Mouse (Mus musculus): Measurements from ENCODE around the gene Depdc1a. TPM values are rescaled to one million over a fixed set of nuclear protein-coding genes. Genes with fewer than 3 reads are reported as not detected.
A peak's percentile ranks its signal among the peaks of the same experiment; 100 is the strongest.

The Depdc1a gene
- polyA plus RNA-seq, 1 experiment from 2014 or later = 9.8 TPM

DNA sequence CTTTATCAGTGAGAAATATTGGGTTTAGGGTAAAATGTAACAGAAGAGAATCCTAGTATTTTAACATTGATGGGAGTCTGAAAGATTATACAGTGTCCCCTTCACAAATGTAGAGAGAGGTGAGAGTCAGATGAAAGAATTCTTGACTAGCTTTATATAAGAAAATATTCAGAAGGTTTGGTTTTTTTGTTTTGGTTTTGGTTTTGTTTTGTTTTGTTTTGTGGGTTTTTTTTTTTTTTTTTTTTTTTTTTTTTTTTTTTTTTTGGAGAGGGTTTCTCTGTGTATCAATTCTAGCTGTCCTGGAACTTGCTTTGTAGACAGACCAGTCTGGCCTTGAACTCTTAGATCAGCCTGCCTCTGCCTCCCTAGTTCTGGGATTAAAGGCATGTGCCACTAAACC, 33.3 kb downstream of the Depdc1a start:
- H3K9me3 ChIP-seq (ENCODE audit: low read length) = no peaks in the 10 kb centered on the region

GRCm38 (mm10) chr3:159548303-159548702, 53.1 kb downstream of the Depdc1a start:
- no peak overlapping the region for H3K4me3 ChIP-seq (ENCODE audit: low read depth, low read length)
- H3K9ac ChIP-seq (replicated peaks) = no peak overlapping the region
- H3K27me3 ChIP-seq (ENCODE audit: insufficient read depth, low read length) = no peaks in the 10 kb centered on the region
- no peaks in the 10 kb centered on the region for H3K4me1 ChIP-seq (ENCODE audit: insufficient read depth)
- no peak for DNase-seq
- ATAC-seq = no peak
- TF ChIP-seq EP300 (IDR thresholded peaks at IDR 0.05; ENCODE audit: low read depth) = no peak
- TF ChIP-seq CTCF (IDR thresholded peaks at IDR 0.05; ENCODE audit: low read depth) = peak; percentile 46
- H3K36me3 ChIP-seq (replicated peaks; ENCODE audit: insufficient read depth, low read length) = no peaks in the 10 kb centered on the region
- no peak overlapping the region for H3K4me2 ChIP-seq (ENCODE audit: low read depth, low read length)
- WGBS (ENCODE audit: insufficient replicate concordance) = 75% methylated on average over 3 of the region's 3 CpGs
- no peak overlapping the region for H3K27ac ChIP-seq (ENCODE audit: low read depth)
- no peaks in the 10 kb centered on the region for H3K9me3 ChIP-seq (ENCODE audit: low read length)

More for the DNA sequence above, 33.3 kb downstream of the Depdc1a start:
- DNase-seq (no peak), ATAC-seq (no peak)
- TF ChIP-seq CTCF (IDR thresholded peaks at IDR 0.05; ENCODE audit: low read depth) (no peak), EP300 (IDR thresholded peaks at IDR 0.05; ENCODE audit: low read depth) (no peak)
- no peak overlapping the region for H3K4me2 ChIP-seq (ENCODE audit: low read depth, low read length)
- no peak overlapping the region for H3K9ac ChIP-seq (replicated peaks)
- no peaks in the 10 kb centered on the region for H3K4me1 ChIP-seq (ENCODE audit: insufficient read depth)
- no peak overlapping the region for H3K4me3 ChIP-seq (ENCODE audit: low read depth, low read length)
- H3K36me3 ChIP-seq (replicated peaks; ENCODE audit: insufficient read depth, low read length) = 0 out of 2 replicates have a peak, but pooled peaks cover 3% of the 10 kb centered on the region
- no peaks in the 10 kb centered on the region for H3K27me3 ChIP-seq (ENCODE audit: insufficient read depth, low read length)
- no peak overlapping the region for H3K27ac ChIP-seq (ENCODE audit: low read depth)

DNA sequence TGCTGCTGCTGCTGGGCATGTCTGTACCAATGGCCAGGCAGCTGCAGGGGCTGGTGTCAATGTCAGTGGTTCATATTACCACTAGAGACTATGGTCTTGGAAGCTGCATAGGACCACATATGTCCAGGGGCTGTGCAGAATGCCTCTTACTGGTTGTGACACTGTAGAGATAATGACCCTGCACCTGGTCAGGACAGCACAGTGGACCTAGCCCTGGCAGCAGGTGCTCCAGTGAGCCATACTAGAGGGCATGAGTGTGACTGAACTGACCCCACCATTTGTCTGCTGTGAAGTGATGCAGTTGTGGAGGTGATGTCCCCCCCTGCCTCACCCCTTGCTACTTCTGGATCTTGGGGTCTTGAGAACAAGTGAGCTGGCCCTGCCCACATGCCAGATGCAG, 55.0 kb downstream of the Depdc1a start:
- no peaks in the 10 kb centered on the region for H3K27me3 ChIP-seq (ENCODE audit: insufficient read depth, low read length)
- H3K36me3 ChIP-seq (replicated peaks; ENCODE audit: insufficient read depth, low read length) = no peaks in the 10 kb centered on the region
- no peaks in the 10 kb centered on the region for H3K4me1 ChIP-seq (ENCODE audit: insufficient read depth)
- H3K4me3 ChIP-seq (ENCODE audit: low read depth, low read length) = no peak overlapping the region
- H3K4me2 ChIP-seq (ENCODE audit: low read depth, low read length) = no peak overlapping the region
- H3K9ac ChIP-seq (replicated peaks) = no peak overlapping the region
- no peaks in the 10 kb centered on the region for H3K9me3 ChIP-seq (ENCODE audit: low read length)
- TF ChIP-seq CTCF (IDR thresholded peaks at IDR 0.05; ENCODE audit: low read depth) (no peak), EP300 (IDR thresholded peaks at IDR 0.05; ENCODE audit: low read depth) (no peak)
- DNase-seq (no peak), ATAC-seq (no peak)
- no peak overlapping the region for H3K27ac ChIP-seq (ENCODE audit: low read depth)

Other genes with a start within 250 kb of the Depdc1a start
- not detected in 2 replicates for gene Rpe65, start 103.7 kb downstream of the Depdc1a start, polyA plus RNA-seq (2015; fragmentation: Nextera tagmentation; extraction: Ambion mirVana)

Measured in liver, postnatal 0 days (tissue).